Mouse (Mus musculus) testis, adult 2 months (tissue): ENCODE data around the gene Zdhhc17. TPM values are rescaled to one million over a fixed set of nuclear protein-coding genes. Genes with fewer than 3 reads are reported as not detected.

Source experiments
- H3K27ac ChIP-seq: fragments of 200-500 bp; 2 replicates; pipeline ENCODE4 v1.5.1; 2012; ENCODE audit warnings: low read depth, low read length; ENCODE audit not compliant: control insufficient read depth, insufficient read depth
- H3K27me3 ChIP-seq: fragments of 200-500 bp; 2 replicates; pipeline ENCODE4 v1.6.1; 2012; ENCODE audit warnings: mild to moderate bottlenecking, low read length, moderate library complexity; ENCODE audit not compliant: control insufficient read depth, insufficient read depth
- H3K36me3 ChIP-seq: fragments of 200-500 bp; 2 replicates; pipeline ENCODE4 v1.6.1; 2012; ENCODE audit warnings: mild to moderate bottlenecking, low read length; ENCODE audit not compliant: control insufficient read depth, insufficient read depth
- H3K4me1 ChIP-seq: fragments of 200-500 bp; 2 replicates; pipeline ENCODE4 v1.6.1; 2012; ENCODE audit warnings: low read length; ENCODE audit not compliant: control insufficient read depth, insufficient read depth
- H3K4me3 ChIP-seq: fragments of 200-500 bp; 2 replicates; pipeline ENCODE4 v1.5.1; 2012; ENCODE audit warnings: low read depth, mild to moderate bottlenecking, low read length, moderate library complexity, mixed read lengths; ENCODE audit not compliant: control insufficient read depth
- CTCF ChIP-seq: fragments of 200-500 bp; IDR thresholded peaks from 2 replicates; pipeline ENCODE4 v1.5.1; 2012; ENCODE audit warnings: low read depth, mild to moderate bottlenecking, inconsistent platforms, low read length, moderate library complexity; ENCODE audit not compliant: control insufficient read depth, insufficient read depth, insufficient replicate concordance
- POLR2A ChIP-seq: fragments of 200-500 bp; IDR thresholded peaks from 2 replicates; pipeline ENCODE4 v1.6.1; 2012; ENCODE audit warnings: low read depth, mild to moderate bottlenecking, inconsistent platforms, low read length, moderate library complexity; ENCODE audit not compliant: control insufficient read depth
- polyA plus RNA-seq: library from polyadenylated mRNA; depleted of rRNA; stranded (reverse); fragments of >200 nt; gene quantifications from 2 replicates; pipeline ENCODE4 v1.2.3, GENCODE M21; 2012

The Zdhhc17 gene
- polyA plus RNA-seq, 1 experiment: 10.4 TPM

- no peak for TF ChIP-seq POLR2A
- no peak for TF ChIP-seq CTCF
- no peak overlapping the region for H3K4me3 ChIP-seq
- no peaks in the 10 kb centered on the region for H3K27me3 ChIP-seq
- H3K4me1 ChIP-seq: peaks cover 2% of the 10 kb centered on the region
- H3K36me3 ChIP-seq: no peaks in the 10 kb centered on the region
- no peak overlapping the region for H3K27ac ChIP-seq
Observed at GRCm38 (mm10) chr10:111013265-111013664, 3.3 kb upstream of the Zdhhc17 start.

GRCm38 (mm10) chr10:111012496-111013038 lies 2.6 kb upstream of the Zdhhc17 start:
- no peak for TF ChIP-seq CTCF
- no peak for TF ChIP-seq POLR2A
- Histone ChIP-seq H3K4me1 (peaks cover 2% of the 10 kb centered on the region), H3K36me3 (no peaks in the 10 kb centered on the region), H3K27ac (no peak overlapping the region), H3K27me3 (no peaks in the 10 kb centered on the region), H3K4me3 (no peak overlapping the region)

GRCm38 (mm10) chr10:111011226-111011765 lies 1.4 kb upstream of the Zdhhc17 start:
- Histone ChIP-seq H3K27me3 (no peaks in the 10 kb centered on the region), H3K4me1 (peaks cover 2% of the 10 kb centered on the region), H3K36me3 (no peaks in the 10 kb centered on the region), H3K4me3 (peak overlapping the region; percentile 22; the same call in 1 of the 2 replicates), H3K27ac (no peak overlapping the region)
- TF ChIP-seq POLR2A (no peak), CTCF (no peak)

- TF ChIP-seq CTCF: no peak
- TF ChIP-seq POLR2A: no peak
Observed at GRCm38 (mm10) chr10:111010480-111011225, 713 bp upstream of the Zdhhc17 start.

GRCm38 (mm10) chr10:111009113-111009640 lies 763 bp downstream of the Zdhhc17 start:
- TF ChIP-seq CTCF (no peak), POLR2A (no peak)
- Histone ChIP-seq H3K4me1 (peaks cover 2% of the 10 kb centered on the region), H3K27ac (peak overlapping the region; percentile 90), H3K4me3 (peak overlapping the region; percentile 90), H3K27me3 (no peaks in the 10 kb centered on the region), H3K36me3 (no peaks in the 10 kb centered on the region)

More at GRCm38 (mm10) chr10:111010480-111011225, 713 bp upstream of the Zdhhc17 start:
- Histone ChIP-seq H3K27me3 (no peaks in the 10 kb centered on the region), H3K4me1 (peaks cover 2% of the 10 kb centered on the region), H3K36me3 (no peaks in the 10 kb centered on the region), H3K27ac (peak overlapping the region; percentile 90), H3K4me3 (peak overlapping the region; percentile 90)

- H3K36me3 ChIP-seq: no peaks in the 10 kb centered on the region
- H3K4me1 ChIP-seq: peaks cover 2% of the 10 kb centered on the region
- TF ChIP-seq CTCF: no peak
- no peak for TF ChIP-seq POLR2A
- no peaks in the 10 kb centered on the region for H3K27me3 ChIP-seq
- no peak overlapping the region for H3K27ac ChIP-seq
- H3K4me3 ChIP-seq: no peak overlapping the region
Observed at GRCm38 (mm10) chr10:111007687-111008086, 2.3 kb downstream of the Zdhhc17 start.
